Comparison of ENCODE assay signal across 22 mouse cellular contexts in the genomic region with DNA sequence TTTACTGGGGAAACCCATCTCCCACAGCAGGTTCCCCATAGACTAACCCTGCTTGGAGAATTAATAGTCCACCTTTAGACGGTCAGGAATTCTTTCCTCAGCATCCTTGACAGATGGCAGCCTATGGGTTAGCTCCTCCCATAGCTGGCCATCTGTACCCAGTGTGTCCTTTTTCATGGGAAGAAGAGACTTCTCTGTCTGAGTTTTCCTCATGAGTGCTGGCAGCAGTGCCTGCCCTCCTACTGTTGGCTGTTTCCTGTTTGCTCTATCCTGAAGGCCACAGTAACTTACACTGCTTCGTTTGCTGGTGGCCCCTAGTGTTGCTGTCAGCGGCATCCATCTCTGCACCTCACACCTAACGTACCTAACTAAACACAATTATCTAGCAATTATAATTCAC. TPM values are rescaled to one million over a fixed set of nuclear protein-coding genes. Genes with fewer than 3 reads are reported as not detected.
DNase-seq lines count a peak whose midpoint lies in the region; ATAC-seq and TF ChIP-seq lines count a peak whose summit lies in the region.
"Had no signal": no experiment of that assay in that cellular context is flagged by ENCODE, and none has a peak within 500 bp of the region (broad histone marks: within the 10 kb centered on the region; RNA-seq: fewer than 3 reads in every experiment).

No protein-coding gene starts in this region.

- peaks cover 5% of the 10 kb centered on the region for H3K4me1 ChIP-seq in hindbrain, postnatal 0 days (ENCODE audit: insufficient read depth, low read length)
- H3K4me1 ChIP-seq in hindbrain, embryonic 13.5 days (replicated peaks): peaks cover 25% of the 10 kb centered on the region
- H3K4me1 ChIP-seq in cerebellum, adult 2 months (ENCODE audit: control insufficient read depth, insufficient read depth, low read length): peaks cover 36% of the 10 kb centered on the region
- peaks cover 3% of the 10 kb centered on the region for H3K4me1 ChIP-seq in heart, embryonic 12.5 days (replicated peaks)
- H3K4me1 ChIP-seq in midbrain, embryonic 15.5 days: peaks cover 19% of the 10 kb centered on the region

- no peaks in the 10 kb centered on the region for H3K27me3 ChIP-seq in hindbrain, postnatal 0 days (ENCODE audit: insufficient read depth, low read length)
- no peaks in the 10 kb centered on the region for H3K27me3 ChIP-seq in hindbrain, embryonic 13.5 days
- no peaks in the 10 kb centered on the region for H3K27me3 ChIP-seq in cerebellum, adult 2 months (ENCODE audit: control insufficient read depth, insufficient read depth, low read length)
- H3K27me3 ChIP-seq in heart, embryonic 12.5 days (replicated peaks): no peaks in the 10 kb centered on the region
- H3K27me3 ChIP-seq in midbrain, embryonic 15.5 days (replicated peaks): no peaks in the 10 kb centered on the region
- H3K27me3 ChIP-seq: CH12.LX; embryonic facial prominence, embryonic 15.5 days; heart, embryonic 13.5 days; hindbrain, embryonic 12.5 days; intestine, embryonic 15.5 days; Patski had no signal

- TF ChIP-seq CTCF in hindbrain, postnatal 0 days (IDR thresholded peaks at IDR 0.05; ENCODE audit: low read depth): no peak
- no peak for TF ChIP-seq CTCF in cerebellum, adult 2 months (IDR thresholded peaks at IDR 0.05; ENCODE audit: borderline replicate concordance, insufficient read depth, low read depth, low read length)

- no peak overlapping the region for H3K27ac ChIP-seq in hindbrain, postnatal 0 days
- no peak overlapping the region for H3K27ac ChIP-seq in hindbrain, embryonic 13.5 days
- peak overlapping the region; percentile 57 for H3K27ac ChIP-seq in cerebellum, adult 2 months (ENCODE audit: insufficient read depth, low read length)
- no peak overlapping the region for H3K27ac ChIP-seq in heart, embryonic 12.5 days (ENCODE audit: poor library complexity, severe bottlenecking)
- no peak overlapping the region for H3K27ac ChIP-seq in midbrain, embryonic 15.5 days
- H3K27ac ChIP-seq: embryonic facial prominence, embryonic 15.5 days; forebrain, embryonic 10.5 days; gastrocnemius, adult 2 months; heart, embryonic 13.5 days; hindbrain, embryonic 12.5 days; intestine, embryonic 15.5 days had no signal

- 0 out of 2 replicates have a peak overlapping the region, but pooled peaks have one; percentile 5 for H3K9ac ChIP-seq in hindbrain, postnatal 0 days (replicated peaks; ENCODE audit: low read length)
- no peak overlapping the region for H3K9ac ChIP-seq in hindbrain, embryonic 13.5 days
- no peak overlapping the region for H3K9ac ChIP-seq in heart, embryonic 12.5 days
- H3K9ac ChIP-seq in midbrain, embryonic 15.5 days: no peak overlapping the region
- H3K9ac ChIP-seq: embryonic facial prominence, embryonic 15.5 days; heart, embryonic 13.5 days; hindbrain, embryonic 12.5 days; intestine, embryonic 15.5 days had no signal

- ATAC-seq in hindbrain, postnatal 0 days: no peak
- no peak for ATAC-seq in hindbrain, embryonic 13.5 days (ENCODE audit: low FRiP score)
- ATAC-seq in heart, embryonic 12.5 days (ENCODE audit: insufficient number of reproducible peaks, low FRiP score): no peak
- ATAC-seq in midbrain, embryonic 15.5 days (replicated peaks): no peak
- ATAC-seq: activated CD4-positive, CD25-positive, alpha-beta regulatory T cell, adult 4 months; forebrain, embryonic 14.5 days; intestine, embryonic 15.5 days; Patski had no signal

- TF ChIP-seq POLR2A in cerebellum, adult 2 months (IDR thresholded peaks at IDR 0.05; ENCODE audit: borderline replicate concordance, insufficient read depth, low read length): no peak; the same call in 1 of the 2 replicates

- WGBS in hindbrain, postnatal 0 days: 62% methylated on average over 4 of the region's 4 CpGs
- WGBS in hindbrain, embryonic 13.5 days: 73% methylated on average over 4 of the region's 4 CpGs
- 7% methylated on average over 4 of the region's 4 CpGs for WGBS in cerebellum, adult 2 months
- WGBS in heart, embryonic 12.5 days: 75% methylated on average over 4 of the region's 4 CpGs
- WGBS in midbrain, embryonic 15.5 days: 79% methylated on average over 4 of the region's 4 CpGs

- H3K4me2 ChIP-seq in hindbrain, postnatal 0 days (ENCODE audit: low read depth, low read length): no peak overlapping the region
- H3K4me2 ChIP-seq in hindbrain, embryonic 13.5 days: no peak overlapping the region
- H3K4me2 ChIP-seq in heart, embryonic 12.5 days: no peak overlapping the region
- no peak overlapping the region for H3K4me2 ChIP-seq in midbrain, embryonic 15.5 days
- H3K4me2 ChIP-seq: embryonic facial prominence, embryonic 15.5 days; heart, embryonic 13.5 days; hindbrain, embryonic 12.5 days; intestine, embryonic 15.5 days had no signal

- no peak overlapping the region for H3K4me3 ChIP-seq in hindbrain, postnatal 0 days (ENCODE audit: low read length)
- no peak overlapping the region for H3K4me3 ChIP-seq in hindbrain, embryonic 13.5 days
- H3K4me3 ChIP-seq in cerebellum, adult 2 months (replicated peaks; ENCODE audit: insufficient read depth, low read depth, low read length): no peak overlapping the region
- no peak overlapping the region for H3K4me3 ChIP-seq in heart, embryonic 12.5 days
- H3K4me3 ChIP-seq in midbrain, embryonic 15.5 days: no peak overlapping the region
- H3K4me3 ChIP-seq: embryonic facial prominence, embryonic 15.5 days; erythroblast, embryonic 14.5 days; forebrain, embryonic 10.5 days; gastrocnemius, adult 2 months; heart, embryonic 13.5 days; hindbrain, embryonic 12.5 days; intestine, embryonic 15.5 days had no signal

- H3K36me3 ChIP-seq in hindbrain, postnatal 0 days (ENCODE audit: insufficient read depth, low read length): peaks cover 23% of the 10 kb centered on the region
- peaks cover 55% of the 10 kb centered on the region for H3K36me3 ChIP-seq in hindbrain, embryonic 13.5 days
- peaks cover 52% of the 10 kb centered on the region for H3K36me3 ChIP-seq in heart, embryonic 12.5 days
- H3K36me3 ChIP-seq in midbrain, embryonic 15.5 days (replicated peaks): peaks cover 3% of the 10 kb centered on the region; the same call in 1 of the 2 replicates

- no peak for DNase-seq in hindbrain, postnatal 0 days (ENCODE audit: low spot score)
- DNase-seq in cerebellum, adult 2 months: peak; percentile 62 to 82
- peak; percentile 46 to 68 for DNase-seq in cerebellum, postnatal 10 days
- DNase-seq: adrenal gland, postnatal 25 days; gastrocnemius, adult 2 months; gastrocnemius, postnatal 25 days; heart, postnatal 4 days; kidney, adult 18-20 months had no signal

- no peaks in the 10 kb centered on the region for H3K9me3 ChIP-seq in hindbrain, postnatal 0 days (ENCODE audit: low read length)
- H3K9me3 ChIP-seq in hindbrain, embryonic 13.5 days: no peaks in the 10 kb centered on the region
- H3K9me3 ChIP-seq in heart, embryonic 12.5 days (replicated peaks): no peaks in the 10 kb centered on the region
- no peaks in the 10 kb centered on the region for H3K9me3 ChIP-seq in midbrain, embryonic 15.5 days
- H3K9me3 ChIP-seq: embryonic facial prominence, embryonic 15.5 days; forebrain, embryonic 10.5 days; heart, embryonic 13.5 days; hindbrain, embryonic 12.5 days; intestine, embryonic 15.5 days had no signal

RNA-seq across cellular contexts. Expression of gene Endov, which starts 6.3 kb away (rescaled TPM):
- 39.9 and 50.5 TPM in 2 replicates for total RNA-seq in hindbrain, postnatal 0 days (2014; rRNA removed)
- 12.8 and 13.4 TPM in 2 replicates for polyA plus RNA-seq in hindbrain, postnatal 0 days (2015; fragmentation: Nextera tagmentation; extraction: Ambion mirVana)
- polyA plus RNA-seq in hindbrain, embryonic 13.5 days (2015; fragmentation: Nextera tagmentation; extraction: Ambion mirVana): 15.5 and 20.9 TPM in 2 replicates
- polyA plus RNA-seq in cerebellum, adult 2 months (2012; rRNA removed): 15.4 and 16.4 TPM in 2 replicates
- polyA plus RNA-seq in heart, embryonic 12.5 days (2016; fragmentation: Nextera tagmentation; extraction: Ambion mirVana): 12.9 and 14.7 TPM in 2 replicates
- 20.7 and 22.2 TPM in 2 replicates for polyA plus RNA-seq in midbrain, embryonic 15.5 days (2015; fragmentation: Nextera tagmentation; extraction: Ambion mirVana)

RNA-seq across cellular contexts. Expression of gene Nptx1, which starts 50.1 kb away (rescaled TPM):
- 27.0 and 29.0 TPM in 2 replicates for total RNA-seq in hindbrain, postnatal 0 days (2014; rRNA removed)
- 9.4 and 10.1 TPM in 2 replicates for polyA plus RNA-seq in hindbrain, postnatal 0 days (2015; fragmentation: Nextera tagmentation; extraction: Ambion mirVana)
- 12.6 and 15.2 TPM in 2 replicates for polyA plus RNA-seq in hindbrain, embryonic 13.5 days (2015; fragmentation: Nextera tagmentation; extraction: Ambion mirVana)
- polyA plus RNA-seq in cerebellum, adult 2 months (2012; rRNA removed): 200 and 249 TPM in 2 replicates
- 1.8 and 2.1 TPM in 2 replicates for polyA plus RNA-seq in heart, embryonic 12.5 days (2016; fragmentation: Nextera tagmentation; extraction: Ambion mirVana)
- polyA plus RNA-seq in midbrain, embryonic 15.5 days (2015; fragmentation: Nextera tagmentation; extraction: Ambion mirVana): 13.6 and 13.7 TPM in 2 replicates
- total RNA-seq: gastrocnemius, adult 2 months; granulocyte monocyte progenitor cell, adult 5-6 weeks had no signal
- polyA plus RNA-seq: activated CD4-positive, CD25-positive, alpha-beta regulatory T cell, adult 4 months; erythroblast, embryonic 14.5 days had no signal

Comparison
In these comparisons a context has a peak if more than half of its experiments do, and no peak if none do; other contexts are left out.
1. RNA of gene Nptx1, which starts 50.1 kb away (polyA plus RNA-seq): 200 to 249 TPM in cerebellum, adult 2 months; 12.6 to 15.2 TPM in hindbrain, embryonic 13.5 days, 13.6 to 13.7 TPM in midbrain, embryonic 15.5 days, 9.4 to 10.1 TPM in hindbrain, postnatal 0 days and 1.8 to 2.1 TPM in heart, embryonic 12.5 days; every median in the first group is over 10 times any median in the second.